Mouse (Mus musculus) embryonic facial prominence, embryonic 14.5 days (tissue): ENCODE results near the gene Gm8773. TPM values are rescaled to one million over a fixed set of nuclear protein-coding genes. Genes with fewer than 3 reads are reported as not detected.

Source experiments
- ATAC-seq: fragments of 200-750 bp; cut with Nextera tagmentation; 2 replicates; pipeline ENCODE4 v1.8.0; 2017; ENCODE audit warnings: low read depth, moderate number of reproducible peaks, moderate TSS enrichment
- DNase-seq: peaks from one replicate; pipeline ENCODE4 v3.0.0-alpha.2; 2015; ENCODE audit warnings: low spot score
- H3K27ac ChIP-seq: fragments of 300-500 bp; sonication (generic); replicated peaks from 2 replicates; pipeline ENCODE4 v1.5.1; 2014; ENCODE audit warnings: low read depth, mild to moderate bottlenecking, low read length, moderate library complexity
- H3K27me3 ChIP-seq: fragments of 300-500 bp; sonication (generic); replicated peaks from 2 replicates; pipeline ENCODE4 v1.6.1; 2014; ENCODE audit warnings: low read length; ENCODE audit not compliant: control insufficient read depth, insufficient read depth
- H3K36me3 ChIP-seq: fragments of 300-500 bp; sonication (generic); 2 replicates; pipeline ENCODE4 v1.6.1; 2014; ENCODE audit warnings: low read length, mixed read lengths; ENCODE audit not compliant: control insufficient read depth, insufficient read depth
- H3K4me1 ChIP-seq: fragments of 300-500 bp; sonication (generic); 2 replicates; pipeline ENCODE4 v1.6.1; 2014; ENCODE audit warnings: antibody characterized with exemption, low read length; ENCODE audit not compliant: control insufficient read depth, insufficient read depth
- H3K4me2 ChIP-seq: fragments of 300-500 bp; sonication (generic); 2 replicates; pipeline ENCODE4 v1.6.1; 2014; ENCODE audit warnings: low read depth, mild to moderate bottlenecking, low read length, moderate library complexity, mixed read lengths
- H3K4me3 ChIP-seq: fragments of 300-500 bp; sonication (generic); 2 replicates; pipeline ENCODE4 v1.5.1; 2014; ENCODE audit warnings: low read depth, mild to moderate bottlenecking, low read length
- H3K9ac ChIP-seq: fragments of 300-500 bp; sonication (generic); 2 replicates; pipeline ENCODE4 v1.6.1; 2014; ENCODE audit warnings: low read depth, mild to moderate bottlenecking, low read length, moderate library complexity, mixed read lengths
- H3K9me3 ChIP-seq: fragments of 300-500 bp; sonication (generic); 2 replicates; pipeline ENCODE4 v1.6.1; 2016; ENCODE audit warnings: low read length; ENCODE audit not compliant: control insufficient read depth
- WGBS: fragments of 180-500 bp; shearing (Covaris S2); extraction: QIAGEN DNeasy Blood & Tissue Kit; methylation state at CpG from one replicate; pipeline ENCODE4 v1.1.7; 2014; 5-methylcytosine and 5-hydroxymethylcytosine counted together
- polyA plus RNA-seq: library from polyadenylated mRNA; unstranded; fragments of >200 nt; fragmentation: Nextera tagmentation; extraction: Ambion mirVana; gene quantifications from 2 replicates; pipeline ENCODE4 v1.2.1, GENCODE M21; 2014

Gene Gm8773
- polyA plus RNA-seq, 1 experiment from 2014 or later, result 1.6 TPM

GRCm38 (mm10) chr5:5561041-5561706 is 12.4 kb upstream of the Gm8773 start:
- H3K9ac ChIP-seq, result no peak overlapping the region
- H3K27me3 ChIP-seq, result no peaks in the 10 kb centered on the region
- no peak overlapping the region for H3K4me2 ChIP-seq
- 68% methylated on average over 4 of the region's 4 CpGs for WGBS
- H3K27ac ChIP-seq, result no peak overlapping the region
- H3K9me3 ChIP-seq, result no peaks in the 10 kb centered on the region
- ATAC-seq (no peak), DNase-seq (no peak)
- no peaks in the 10 kb centered on the region for H3K36me3 ChIP-seq
- H3K4me3 ChIP-seq, result no peak overlapping the region
- H3K4me1 ChIP-seq, result peaks cover 11% of the 10 kb centered on the region; the same call in 1 of the 2 replicates

GRCm38 (mm10) chr5:5562435-5562834 is 11.2 kb upstream of the Gm8773 start:
- 54% methylated on average over 3 of the region's 3 CpGs for WGBS
- Histone ChIP-seq H3K9ac (no peak overlapping the region), H3K4me3 (no peak overlapping the region), H3K9me3 (no peaks in the 10 kb centered on the region), H3K36me3 (no peaks in the 10 kb centered on the region), H3K4me2 (no peak overlapping the region), H3K27me3 (no peaks in the 10 kb centered on the region), H3K27ac (no peak overlapping the region), H3K4me1 (peaks cover 11% of the 10 kb centered on the region; the same call in 1 of the 2 replicates)
- no peak for DNase-seq
- no peak for ATAC-seq

GRCm38 (mm10) chr5:5587686-5588085 is 14.1 kb downstream of the Gm8773 start:
- Histone ChIP-seq H3K4me2 (no peak overlapping the region), H3K9me3 (no peaks in the 10 kb centered on the region), H3K27me3 (no peaks in the 10 kb centered on the region), H3K36me3 (no peaks in the 10 kb centered on the region), H3K4me3 (no peak overlapping the region), H3K9ac (no peak overlapping the region), H3K4me1 (no peaks in the 10 kb centered on the region), H3K27ac (no peak overlapping the region)
- ATAC-seq, result no peak
- no peak for DNase-seq
- WGBS, result 79% methylated on average over 3 of the region's 3 CpGs

- Histone ChIP-seq H3K4me3 (no peak overlapping the region), H3K9ac (no peak overlapping the region), H3K4me2 (no peak overlapping the region), H3K27me3 (no peaks in the 10 kb centered on the region), H3K36me3 (no peaks in the 10 kb centered on the region), H3K9me3 (no peaks in the 10 kb centered on the region), H3K27ac (no peak overlapping the region), H3K4me1 (no peaks in the 10 kb centered on the region)
- 45% methylated on average over 3 of the region's 3 CpGs for WGBS
- no peak for DNase-seq
- ATAC-seq, result no peak
Observed at GRCm38 (mm10) chr5:5610540-5610939, 36.9 kb downstream of the Gm8773 start.

- no peak for ATAC-seq
- H3K4me3 ChIP-seq, result no peak overlapping the region
- H3K9ac ChIP-seq, result no peak overlapping the region
- WGBS, result 50% methylated on average over 4 of the region's 4 CpGs
- H3K27ac ChIP-seq, result no peak overlapping the region
- H3K9me3 ChIP-seq, result no peaks in the 10 kb centered on the region
- H3K4me2 ChIP-seq, result no peak overlapping the region
- DNase-seq, result peak; percentile 12
- no peaks in the 10 kb centered on the region for H3K27me3 ChIP-seq
- H3K36me3 ChIP-seq, result no peaks in the 10 kb centered on the region
- H3K4me1 ChIP-seq, result no peaks in the 10 kb centered on the region
Observed at GRCm38 (mm10) chr5:5618329-5618728, 44.7 kb downstream of the Gm8773 start.

- no peak overlapping the region for H3K27ac ChIP-seq
- H3K9me3 ChIP-seq, result no peaks in the 10 kb centered on the region
- DNase-seq, result peak; percentile 11
- WGBS, result 45% methylated on average over 3 of the region's 3 CpGs
- H3K4me3 ChIP-seq, result no peak overlapping the region
- no peaks in the 10 kb centered on the region; the same call in 1 of the 2 replicates for H3K4me1 ChIP-seq
- H3K36me3 ChIP-seq, result no peaks in the 10 kb centered on the region
- ATAC-seq, result no peak
- no peaks in the 10 kb centered on the region for H3K27me3 ChIP-seq
- no peak overlapping the region for H3K4me2 ChIP-seq
- H3K9ac ChIP-seq, result no peak overlapping the region
Observed at GRCm38 (mm10) chr5:5625491-5625890, 51.9 kb downstream of the Gm8773 start.

Other genes with a start within 250 kb of the Gm8773 start
- gene Cdk14, start 153.5 kb upstream of the Gm8773 start, polyA plus RNA-seq, result 33.8 and 34.0 TPM in 2 replicates
- gene 1700015F17Rik, start 94.7 kb upstream of the Gm8773 start, polyA plus RNA-seq, result not detected in 2 replicates
- 15.6 and 16.1 TPM in 2 replicates for gene Cldn12, start 58.8 kb upstream of the Gm8773 start, polyA plus RNA-seq
- 24.6 and 25.4 TPM in 2 replicates for gene Gtpbp10, start 14.3 kb upstream of the Gm8773 start, polyA plus RNA-seq
- gene Cfap69, start 90.4 kb downstream of the Gm8773 start, polyA plus RNA-seq, result 3.3 and 4.2 TPM in 2 replicates
- gene Steap2, start 120.8 kb downstream of the Gm8773 start, polyA plus RNA-seq, result 5.6 and 6.6 TPM in 2 replicates
- 7.1 and 7.9 TPM in 2 replicates for gene Steap1, start 175.5 kb downstream of the Gm8773 start, polyA plus RNA-seq